Mouse (Mus musculus): ENCODE results near the gene Arhgef1. TPM values are rescaled to one million over a fixed set of nuclear protein-coding genes. Genes with fewer than 3 reads are reported as not detected.

The Arhgef1 gene
- polyA plus RNA-seq (2012) = 20.6 and 20.7 TPM in 2 replicates

DNA sequence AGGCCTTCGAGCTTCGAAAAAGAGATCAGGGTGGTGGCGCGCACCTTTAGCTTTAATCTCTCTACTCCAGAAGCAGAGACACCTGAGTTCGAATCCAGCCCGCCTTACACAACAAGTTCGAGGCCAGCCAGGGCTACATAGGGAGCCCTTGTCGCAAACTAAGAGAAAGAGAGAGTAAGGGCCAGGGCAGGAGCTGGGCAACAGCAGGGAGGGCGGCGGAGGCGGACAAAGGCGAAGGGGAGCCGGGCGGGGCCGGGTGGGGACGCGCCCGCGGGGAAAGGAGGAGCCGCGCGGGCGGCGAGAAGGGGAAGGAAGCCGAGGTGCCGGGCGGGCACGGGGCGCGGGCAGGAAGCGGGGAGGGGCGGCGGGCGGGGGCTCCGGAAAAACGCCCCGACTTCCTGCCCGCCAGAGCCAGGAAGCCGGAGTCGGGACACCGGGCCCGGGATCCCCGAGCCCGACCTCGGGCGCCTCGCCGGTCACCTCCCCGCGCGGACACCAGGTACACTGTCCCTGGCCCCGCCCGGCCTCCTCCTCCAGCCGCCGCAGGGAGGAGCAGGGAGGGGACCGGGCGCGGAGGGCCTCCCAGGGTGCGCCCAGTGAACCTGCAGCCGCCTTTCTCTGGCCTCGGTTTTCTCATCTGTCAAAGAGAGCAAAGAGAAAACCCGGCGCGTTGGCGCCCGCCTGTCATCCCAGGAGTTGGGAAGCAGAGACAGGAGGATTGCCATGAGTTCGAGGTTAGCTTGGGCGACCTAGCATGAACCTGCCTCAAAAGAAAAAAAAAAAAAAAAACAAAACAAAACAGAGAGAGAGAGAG, at the start of gene Arhgef1:
Arhgef1 (plus strand) TSS at position 283 of the 814 bp plus-strand sequence.
- H3K4me1 ChIP-seq (ENCODE audit: control insufficient read depth) = peaks cover 73% of the 10 kb centered on the region
- H3K4me3 ChIP-seq (replicated peaks) = peak within 1 kb of the TSS; percentile 86
- H3K27me3 ChIP-seq (ENCODE audit: control insufficient read depth) = no peaks in the 10 kb centered on the region
- TF ChIP-seq GATA1 (IDR thresholded peaks at IDR 0.05; ENCODE audit: low read length) = no peak
- TF ChIP-seq TAL1 (IDR thresholded peaks at IDR 0.05; ENCODE audit: low read length) = no peak
- H3K36me3 ChIP-seq (ENCODE audit: control insufficient read depth) = peaks cover 21% of the 10 kb centered on the region
- no peaks in the 10 kb centered on the region for H3K9me3 ChIP-seq (ENCODE audit: control insufficient read depth, low read length)

DNA sequence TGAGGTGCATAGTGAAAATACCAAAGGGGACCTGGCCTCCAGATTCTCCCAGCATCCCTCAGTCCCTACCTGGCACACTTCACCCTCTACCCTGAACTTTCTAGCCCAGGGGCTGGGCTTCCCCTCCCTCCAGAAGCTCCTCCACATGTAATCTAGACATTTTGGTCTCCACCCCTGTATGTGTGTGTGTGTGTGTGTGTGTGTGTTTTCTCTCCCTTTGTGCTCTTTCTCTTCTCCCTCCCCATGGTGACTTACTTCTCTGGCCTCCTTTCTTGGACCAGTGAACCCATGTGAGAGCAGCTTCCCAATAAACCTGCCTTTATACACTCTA, 49.5 kb upstream of the Arhgef1 start:
- no peak for TF ChIP-seq TAL1 (IDR thresholded peaks at IDR 0.05; ENCODE audit: low read length)
- TF ChIP-seq GATA1 (IDR thresholded peaks at IDR 0.05; ENCODE audit: low read length) = no peak
- peak overlapping the region; percentile 67 for H3K4me3 ChIP-seq (replicated peaks)
- H3K9me3 ChIP-seq (ENCODE audit: control insufficient read depth, low read length) = peaks cover 5% of the 10 kb centered on the region
- H3K36me3 ChIP-seq (ENCODE audit: control insufficient read depth) = peaks cover 16% of the 10 kb centered on the region
- H3K27me3 ChIP-seq (ENCODE audit: control insufficient read depth) = no peaks in the 10 kb centered on the region
- peaks cover 94% of the 10 kb centered on the region for H3K4me1 ChIP-seq (ENCODE audit: control insufficient read depth)

GRCm38 (mm10) chr7:24853695-24854094, 49.0 kb upstream of the Arhgef1 start:
- TF ChIP-seq GATA1 (IDR thresholded peaks at IDR 0.05; ENCODE audit: low read length) (no peak), TAL1 (IDR thresholded peaks at IDR 0.05; ENCODE audit: low read length) (no peak)
- Histone ChIP-seq H3K4me3 (replicated peaks) (peak overlapping the region; percentile 67), H3K9me3 (ENCODE audit: control insufficient read depth, low read length) (peaks cover 5% of the 10 kb centered on the region), H3K4me1 (ENCODE audit: control insufficient read depth) (peaks cover 96% of the 10 kb centered on the region), H3K27me3 (ENCODE audit: control insufficient read depth) (no peaks in the 10 kb centered on the region), H3K36me3 (ENCODE audit: control insufficient read depth) (peaks cover 16% of the 10 kb centered on the region)

DNA sequence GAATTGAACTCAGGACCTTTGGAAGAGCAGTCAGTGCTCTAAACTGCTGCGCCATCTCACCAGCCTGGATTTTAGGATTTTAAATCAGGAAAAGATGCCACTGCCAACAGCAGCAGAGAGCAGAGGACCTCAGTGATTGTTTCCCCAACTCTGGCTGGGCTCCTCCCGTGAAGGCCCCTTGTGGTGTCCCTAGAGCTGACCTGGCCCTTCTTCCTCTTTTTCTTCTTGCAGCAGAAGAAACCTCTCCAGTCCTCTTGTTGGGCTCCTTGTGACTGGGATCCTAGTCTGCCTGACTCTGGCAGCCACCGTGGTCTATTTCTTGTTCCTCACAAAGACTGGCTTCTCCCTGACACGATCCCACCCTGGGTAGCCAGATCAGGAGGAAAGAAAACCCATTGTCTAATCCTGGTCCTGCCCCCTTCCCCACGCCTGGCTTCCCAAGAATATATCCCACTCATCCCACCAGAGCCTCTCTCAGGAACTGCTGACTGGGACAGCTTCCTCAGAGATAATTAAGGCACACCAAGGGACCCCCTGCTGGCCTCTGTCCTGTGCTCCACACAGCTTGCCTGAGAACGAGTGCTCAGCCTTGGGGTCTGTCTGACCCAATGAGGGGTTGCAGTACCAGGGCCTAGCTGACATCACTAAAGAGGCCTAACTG, 46.1 kb upstream of the Arhgef1 start:
- H3K4me1 ChIP-seq (ENCODE audit: control insufficient read depth) = peaks cover 96% of the 10 kb centered on the region
- no peak for TF ChIP-seq GATA1 (IDR thresholded peaks at IDR 0.05; ENCODE audit: low read length)

DNA sequence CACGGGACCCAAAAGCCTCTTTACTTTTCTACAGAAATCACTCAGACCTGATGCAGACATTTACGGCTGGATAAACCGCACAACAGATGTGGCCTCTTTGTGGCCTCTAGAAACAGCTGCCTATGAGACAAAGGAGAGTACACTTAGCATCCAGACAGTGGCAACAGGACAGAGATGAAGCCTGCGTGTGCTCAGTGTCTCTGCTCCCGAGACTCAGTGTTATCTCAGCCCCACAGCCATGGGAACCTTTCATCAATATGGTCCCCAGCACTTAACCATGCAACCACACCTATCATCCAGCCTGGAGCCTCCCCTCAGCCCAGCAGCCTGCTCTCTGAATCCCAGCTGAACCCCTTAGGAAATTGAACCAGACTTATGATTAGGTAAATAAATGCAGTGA, 43.5 kb upstream of the Arhgef1 start:
- Histone ChIP-seq H3K4me3 (replicated peaks) (peak overlapping the region; percentile 41), H3K4me1 (ENCODE audit: control insufficient read depth) (peaks cover 81% of the 10 kb centered on the region), H3K36me3 (ENCODE audit: control insufficient read depth) (peaks cover 14% of the 10 kb centered on the region), H3K9me3 (ENCODE audit: control insufficient read depth, low read length) (peaks cover 9% of the 10 kb centered on the region), H3K27me3 (ENCODE audit: control insufficient read depth) (peaks cover 4% of the 10 kb centered on the region)
- TF ChIP-seq TAL1 (IDR thresholded peaks at IDR 0.05; ENCODE audit: low read length) (peak; percentile 88), GATA1 (IDR thresholded peaks at IDR 0.05; ENCODE audit: low read length) (peak; percentile 91)

More for the DNA sequence above, 46.1 kb upstream of the Arhgef1 start:
- Histone ChIP-seq H3K9me3 (ENCODE audit: control insufficient read depth, low read length) (peaks cover 9% of the 10 kb centered on the region), H3K36me3 (ENCODE audit: control insufficient read depth) (peaks cover 19% of the 10 kb centered on the region), H3K27me3 (ENCODE audit: control insufficient read depth) (peaks cover 3% of the 10 kb centered on the region; the same call in 1 of the 2 replicates), H3K4me3 (replicated peaks) (no peak overlapping the region)

- Histone ChIP-seq H3K4me3 (replicated peaks) (no peak within 1 kb of the TSS), H3K4me1 (ENCODE audit: control insufficient read depth) (peaks cover 70% of the 10 kb centered on the region), H3K27me3 (ENCODE audit: control insufficient read depth) (peaks cover 23% of the 10 kb centered on the region), H3K36me3 (ENCODE audit: control insufficient read depth) (peaks cover 5% of the 10 kb centered on the region; the same call in 1 of the 2 replicates), H3K9me3 (ENCODE audit: control insufficient read depth, low read length) (peaks cover 4% of the 10 kb centered on the region)
- TF ChIP-seq TAL1 (IDR thresholded peaks at IDR 0.05; ENCODE audit: low read length) (no peak), GATA1 (IDR thresholded peaks at IDR 0.05; ENCODE audit: low read length) (no peak)
Observed at GRCm38 (mm10) chr7:24861913-24862312, 40.8 kb upstream of the Arhgef1 start, which contains the start of gene Gm9844. Gm9844 (plus strand) TSS chr7:24862213.

GRCm38 (mm10) chr7:24862853-24863252, 39.9 kb upstream of the Arhgef1 start:
- peaks cover 4% of the 10 kb centered on the region for H3K9me3 ChIP-seq (ENCODE audit: control insufficient read depth, low read length)
- no peak overlapping the region for H3K4me3 ChIP-seq (replicated peaks)
- TF ChIP-seq GATA1 (IDR thresholded peaks at IDR 0.05; ENCODE audit: low read length) (no peak), TAL1 (IDR thresholded peaks at IDR 0.05; ENCODE audit: low read length) (no peak)
- H3K36me3 ChIP-seq (ENCODE audit: control insufficient read depth) = peaks cover 3% of the 10 kb centered on the region; the same call in 1 of the 2 replicates
- H3K4me1 ChIP-seq (ENCODE audit: control insufficient read depth) = peaks cover 61% of the 10 kb centered on the region
- H3K27me3 ChIP-seq (ENCODE audit: control insufficient read depth) = peaks cover 32% of the 10 kb centered on the region

DNA sequence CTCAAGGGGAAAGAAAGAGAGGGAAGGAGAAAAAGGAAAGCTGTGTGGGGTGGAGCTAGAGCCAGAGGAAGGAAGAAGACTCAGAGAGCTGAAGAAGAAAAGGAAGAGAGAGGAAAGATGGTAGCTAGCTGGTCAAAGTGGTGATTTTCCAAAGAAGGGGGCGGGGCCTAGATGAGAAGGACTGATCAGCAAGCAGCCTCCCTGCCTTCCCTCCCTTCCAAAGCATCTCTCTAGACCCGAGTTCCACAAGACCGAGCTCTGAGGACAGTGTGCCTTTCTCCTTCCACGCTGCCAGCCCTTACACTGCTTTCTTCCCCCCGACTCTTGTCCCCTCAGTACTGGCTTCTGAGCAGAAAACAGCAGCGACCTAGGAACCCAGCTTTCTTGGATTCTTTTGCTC, 38.6 kb upstream of the Arhgef1 start:
- TF ChIP-seq GATA1 (IDR thresholded peaks at IDR 0.05; ENCODE audit: low read length) (no peak), TAL1 (IDR thresholded peaks at IDR 0.05; ENCODE audit: low read length) (no peak)
- H3K36me3 ChIP-seq (ENCODE audit: control insufficient read depth) = peaks cover 3% of the 10 kb centered on the region; the same call in 1 of the 2 replicates
- H3K4me3 ChIP-seq (replicated peaks) = no peak overlapping the region
- H3K4me1 ChIP-seq (ENCODE audit: control insufficient read depth) = peaks cover 48% of the 10 kb centered on the region
- H3K27me3 ChIP-seq (ENCODE audit: control insufficient read depth) = peaks cover 44% of the 10 kb centered on the region
- H3K9me3 ChIP-seq (ENCODE audit: control insufficient read depth, low read length) = peaks cover 4% of the 10 kb centered on the region

GRCm38 (mm10) chr7:24869080-24869479, 33.6 kb upstream of the Arhgef1 start:
- peaks cover 73% of the 10 kb centered on the region for H3K27me3 ChIP-seq (ENCODE audit: control insufficient read depth)
- peaks cover 10% of the 10 kb centered on the region for H3K9me3 ChIP-seq (ENCODE audit: control insufficient read depth, low read length)
- H3K36me3 ChIP-seq (ENCODE audit: control insufficient read depth) = no peaks in the 10 kb centered on the region
- no peak for TF ChIP-seq TAL1 (IDR thresholded peaks at IDR 0.05; ENCODE audit: low read length)
- TF ChIP-seq GATA1 (IDR thresholded peaks at IDR 0.05; ENCODE audit: low read length) = no peak
- no peak overlapping the region for H3K4me3 ChIP-seq (replicated peaks)
- H3K4me1 ChIP-seq (ENCODE audit: control insufficient read depth) = peaks cover 19% of the 10 kb centered on the region

Data from erythroblast, embryonic 14.5 days (primary cell).